Mouse (Mus musculus) liver, postnatal 0 days (tissue): ENCODE measurements around the gene Lamb2. TPM values are rescaled to one million over a fixed set of nuclear protein-coding genes. Genes with fewer than 3 reads are reported as not detected.

Experiments
- ATAC-seq: fragments of 200-750 bp; cut with Nextera tagmentation; 2 replicates; pipeline ENCODE4 v1.8.0; 2017; ENCODE audit warnings: mild to moderate bottlenecking, moderate library complexity
- DNase-seq: peaks from one replicate; pipeline ENCODE4 v3.0.0-alpha.2; 2016
- H3K27ac ChIP-seq: fragments of 300-500 bp; sonication (generic); 2 replicates; pipeline ENCODE4 v1.5.1; 2014; ENCODE audit warnings: antibody characterized with exemption, moderate library complexity, mild to moderate bottlenecking, low read depth
- H3K27me3 ChIP-seq: fragments of 300-500 bp; sonication (generic); 2 replicates; pipeline ENCODE4 v1.6.1; 2014; ENCODE audit warnings: low read length, control low read depth, mixed read lengths; ENCODE audit not compliant: insufficient read depth
- H3K36me3 ChIP-seq: fragments of 300-500 bp; sonication (generic); replicated peaks from 2 replicates; pipeline ENCODE4 v1.6.1; 2014; ENCODE audit warnings: mild to moderate bottlenecking, control low read depth, low read length, moderate library complexity, mixed read lengths; ENCODE audit not compliant: insufficient read depth
- H3K4me1 ChIP-seq: fragments of 300-500 bp; sonication (generic); 2 replicates; pipeline ENCODE4 v1.6.1; 2014; ENCODE audit warnings: antibody characterized with exemption, mild to moderate bottlenecking, control low read depth; ENCODE audit not compliant: insufficient read depth
- H3K4me2 ChIP-seq: fragments of 300-500 bp; sonication (generic); 2 replicates; pipeline ENCODE4 v1.6.1; 2014; ENCODE audit warnings: low read depth, mild to moderate bottlenecking, low read length, moderate library complexity, mixed read lengths
- H3K4me3 ChIP-seq: fragments of 300-500 bp; sonication (generic); 2 replicates; pipeline ENCODE4 v1.5.1; 2014; ENCODE audit warnings: low read depth, low read length
- H3K9ac ChIP-seq: fragments of 300-500 bp; sonication (generic); replicated peaks from 2 replicates; pipeline ENCODE4 v1.6.1; 2014; ENCODE audit warnings: mild to moderate bottlenecking, moderate library complexity
- H3K9me3 ChIP-seq: fragments of 300-500 bp; sonication (generic); 2 replicates; pipeline ENCODE4 v1.6.1; 2016; ENCODE audit warnings: mild to moderate bottlenecking, control low read depth, low read length, mixed read lengths
- CTCF ChIP-seq: sonication (generic); IDR thresholded peaks from 2 replicates; pipeline ENCODE4 v1.5.1; 2016; ENCODE audit warnings: antibody characterized with exemption, low read depth
- EP300 ChIP-seq: IDR thresholded peaks from 2 replicates; pipeline ENCODE4 v1.6.1; 2016; ENCODE audit warnings: antibody characterized with exemption, low read depth, mild to moderate bottlenecking
- WGBS: fragments of 180-500 bp; shearing (Covaris S2); extraction: QIAGEN DNeasy Blood & Tissue Kit; methylation state at CpG from one replicate; pipeline ENCODE4 v1.1.7; 2014; ENCODE audit not compliant: insufficient replicate concordance; 5-methylcytosine and 5-hydroxymethylcytosine counted together
- polyA plus RNA-seq: library from polyadenylated mRNA; unstranded; fragments of >200 nt; fragmentation: Nextera tagmentation; extraction: Ambion mirVana; gene quantifications from 2 replicates; pipeline ENCODE4 v1.2.1, GENCODE M21; 2015

The Lamb2 gene
- polyA plus RNA-seq, 1 experiment from 2014 or later, result 3.9 TPM

GRCm38 (mm10) chr9:108481520-108482210, 2.1 kb downstream of the Lamb2 start:
- H3K9ac ChIP-seq, result no peak overlapping the region
- ATAC-seq, result no peak
- TF ChIP-seq CTCF, result no peak
- no peak for TF ChIP-seq EP300
- no peaks in the 10 kb centered on the region for H3K9me3 ChIP-seq
- no peak overlapping the region for H3K27ac ChIP-seq
- H3K36me3 ChIP-seq, result 0 out of 2 replicates have a peak, but pooled peaks cover 4% of the 10 kb centered on the region
- peaks cover 6% of the 10 kb centered on the region; the same call in 1 of the 2 replicates for H3K4me1 ChIP-seq
- DNase-seq, result no peak
- 84% methylated on average over 19 of the region's 19 CpGs for WGBS
- H3K4me3 ChIP-seq, result no peak overlapping the region
- no peak overlapping the region for H3K4me2 ChIP-seq
- no peaks in the 10 kb centered on the region for H3K27me3 ChIP-seq

DNA sequence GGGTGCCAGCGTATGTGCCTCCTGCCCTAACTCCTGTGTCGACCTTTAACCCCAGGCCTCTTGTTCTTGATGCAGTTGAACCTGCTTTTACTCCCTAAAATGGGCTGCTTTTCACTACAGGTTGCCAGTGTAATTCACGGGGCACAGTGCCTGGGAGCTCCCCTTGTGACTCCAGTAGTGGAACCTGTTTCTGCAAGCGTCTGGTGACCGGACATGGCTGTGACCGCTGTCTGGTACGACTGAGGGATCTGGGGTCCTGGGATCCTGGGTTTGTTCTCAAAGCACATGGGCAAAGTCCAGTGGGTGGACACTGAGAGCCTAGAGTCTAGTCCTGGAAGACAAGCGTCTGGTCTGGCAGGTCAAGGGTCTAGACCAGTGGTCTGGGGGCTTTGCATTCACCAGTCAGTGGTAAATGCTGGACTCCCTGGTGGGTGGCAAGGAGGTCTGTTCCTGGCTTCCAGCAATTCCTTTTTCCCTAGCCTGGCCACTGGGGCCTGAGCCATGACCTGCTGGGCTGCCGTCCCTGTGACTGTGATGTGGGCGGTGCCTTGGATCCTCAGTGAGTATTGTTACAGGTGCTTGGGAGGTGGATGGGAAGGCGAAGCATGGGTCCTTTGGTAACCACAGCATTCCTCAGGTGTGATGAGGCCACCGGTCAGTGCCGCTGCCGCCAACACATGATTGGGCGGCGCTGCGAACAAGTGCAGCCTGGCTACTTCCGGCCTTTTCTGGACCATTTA, 3.7 kb downstream of the Lamb2 start:
- H3K27ac ChIP-seq, result no peak overlapping the region
- TF ChIP-seq CTCF (no peak), EP300 (no peak)
- H3K27me3 ChIP-seq, result no peaks in the 10 kb centered on the region
- H3K4me1 ChIP-seq, result peaks cover 6% of the 10 kb centered on the region; the same call in 1 of the 2 replicates
- H3K4me3 ChIP-seq, result no peak overlapping the region
- H3K36me3 ChIP-seq, result peaks cover 4% of the 10 kb centered on the region; the same call in 1 of the 2 replicates
- H3K9me3 ChIP-seq, result no peaks in the 10 kb centered on the region
- H3K9ac ChIP-seq, result no peak overlapping the region
- WGBS, result 86% methylated on average over 18 of the region's 18 CpGs
- ATAC-seq (no peak), DNase-seq (no peak)
- no peak overlapping the region for H3K4me2 ChIP-seq

DNA sequence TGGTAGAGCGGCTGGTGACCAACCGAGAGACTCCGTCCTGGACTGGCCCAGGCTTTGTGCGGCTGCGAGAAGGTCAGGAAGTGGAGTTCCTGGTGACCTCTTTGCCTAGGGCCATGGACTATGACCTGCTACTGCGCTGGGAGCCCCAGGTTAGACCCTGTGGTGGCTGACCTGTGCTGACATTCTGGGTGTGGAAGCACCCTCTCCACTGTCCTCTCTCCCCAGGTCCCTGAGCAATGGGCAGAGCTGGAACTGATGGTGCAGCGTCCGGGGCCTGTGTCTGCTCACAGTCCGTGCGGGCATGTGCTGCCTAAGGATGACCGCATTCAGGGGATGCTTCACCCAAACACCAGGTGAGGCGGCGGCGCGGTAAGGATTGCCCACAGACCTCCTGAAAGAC, 4.5 kb downstream of the Lamb2 start:
- H3K36me3 ChIP-seq, result peaks cover 4% of the 10 kb centered on the region; the same call in 1 of the 2 replicates
- WGBS, result 86% methylated on average over 15 of the region's 15 CpGs
- DNase-seq (no peak), ATAC-seq (no peak)
- no peak overlapping the region for H3K27ac ChIP-seq
- peaks cover 5% of the 10 kb centered on the region; the same call in 1 of the 2 replicates for H3K4me1 ChIP-seq
- H3K27me3 ChIP-seq, result no peaks in the 10 kb centered on the region
- H3K4me3 ChIP-seq, result no peak overlapping the region
- no peak overlapping the region for H3K9ac ChIP-seq
- TF ChIP-seq EP300 (no peak), CTCF (no peak)
- no peaks in the 10 kb centered on the region for H3K9me3 ChIP-seq
- no peak overlapping the region for H3K4me2 ChIP-seq

- Histone ChIP-seq H3K4me1 (peaks cover 7% of the 10 kb centered on the region), H3K27me3 (no peaks in the 10 kb centered on the region), H3K4me2 (no peak overlapping the region), H3K9ac (no peak overlapping the region), H3K36me3 (peaks cover 4% of the 10 kb centered on the region; the same call in 1 of the 2 replicates), H3K9me3 (no peaks in the 10 kb centered on the region), H3K4me3 (no peak overlapping the region), H3K27ac (no peak overlapping the region)
- no peak for TF ChIP-seq EP300
- TF ChIP-seq CTCF, result no peak
- 91% methylated on average over 19 of the region's 19 CpGs for WGBS
- ATAC-seq, result no peak
- DNase-seq, result no peak
Observed at GRCm38 (mm10) chr9:108485301-108485875, 5.9 kb downstream of the Lamb2 start.

- H3K27ac ChIP-seq, result no peak overlapping the region
- DNase-seq, result no peak
- ATAC-seq, result no peak
- no peak overlapping the region for H3K4me2 ChIP-seq
- H3K27me3 ChIP-seq, result no peaks in the 10 kb centered on the region
- peaks cover 13% of the 10 kb centered on the region for H3K4me1 ChIP-seq
- no peak overlapping the region for H3K4me3 ChIP-seq
- peaks cover 5% of the 10 kb centered on the region; the same call in 1 of the 2 replicates for H3K36me3 ChIP-seq
- 84% methylated on average over 8 of the region's 8 CpGs for WGBS
- no peak overlapping the region for H3K9ac ChIP-seq
- no peak for TF ChIP-seq EP300
- no peak for TF ChIP-seq CTCF
- H3K9me3 ChIP-seq, result no peaks in the 10 kb centered on the region
Observed at GRCm38 (mm10) chr9:108486973-108487530, 7.5 kb downstream of the Lamb2 start.

- Histone ChIP-seq H3K9ac (no peak overlapping the region), H3K27me3 (no peaks in the 10 kb centered on the region), H3K9me3 (no peaks in the 10 kb centered on the region), H3K4me1 (peaks cover 20% of the 10 kb centered on the region), H3K4me2 (no peak overlapping the region), H3K4me3 (no peak overlapping the region), H3K36me3 (peaks cover 19% of the 10 kb centered on the region), H3K27ac (no peak overlapping the region)
- no peak for ATAC-seq
- TF ChIP-seq EP300 (no peak), CTCF (no peak)
- no peak for DNase-seq
- WGBS, result 92% methylated on average over 17 of the region's 17 CpGs
Observed at GRCm38 (mm10) chr9:108488403-108488802, 8.9 kb downstream of the Lamb2 start.
